Mouse (Mus musculus) left cerebral cortex, adult 2 months (tissue): ENCODE data around the gene Abhd12. TPM values are rescaled to one million over a fixed set of nuclear protein-coding genes. Genes with fewer than 3 reads are reported as not detected.
"Not testable (repeated sequence)": the region's sequence is repeated elsewhere in the genome, so short reads cannot be mapped to it uniquely, and the experiment has no call there.

Experiments
- DNase-seq, 2 experiments: peaks; one replicate each; pipeline ENCODE4 v3.0.0; 2021 to 2022; ENCODE audit warnings: low spot score in 2 of 2, mixed read lengths in 1 of 2; ENCODE audit errors: extremely low spot score in 1 of 2
- H3K27ac ChIP-seq: fragments of 200-600 bp; 2 replicates; pipeline ENCODE4 v1.8.1; 2022
- H3K4me3 ChIP-seq: fragments of 200-600 bp; 2 replicates; pipeline ENCODE4 v1.8.1; 2022
- CTCF ChIP-seq: fragments of 200-600 bp; IDR thresholded peaks from 2 replicates; pipeline ENCODE4 v1.8.1; 2022; ENCODE audit warnings: antibody characterized with exemption, mild to moderate bottlenecking, moderate library complexity
- intact Hi-C: fragments of 180-260 bp; cut with DNase I; formaldehyde crosslinking; loops from one replicate; pipeline ENCODE4 v1.15.1; 2025
- long read RNA-seq, 2 experiments: library from polyadenylated mRNA; stranded (forward); transcript quantifications; one replicate each; pipeline ENCODE4 v2.0.0; 2021; ENCODE audit warnings: borderline mapping rate in 2 of 2
- total RNA-seq, 2 experiments: library from RNA; stranded (reverse); gene quantifications; 2 replicates each; pipeline ENCODE4 v1.2.3; 2021

The Abhd12 gene
- 100 to 1,000 TPM; 298 to 305 TPM for total RNA-seq
- long read RNA-seq, experiment 1, transcript Abhd12-201 (13 exons, 1,999 nt) = major isoform, 227 of 277 reads
- long read RNA-seq, experiment 1, partial matches to known transcripts = 10 of 277 reads
- long read RNA-seq, experiment 1, other reads (novel, unspliced or antisense) = 38 of 277 reads
- long read RNA-seq, experiment 2, transcript Abhd12-201 (13 exons, 1,999 nt) = major isoform, 172 of 205 reads
- long read RNA-seq, experiment 2, partial matches to known transcripts = 11 of 205 reads
- long read RNA-seq, experiment 2, other reads (novel, unspliced or antisense) = 20 of 205 reads

- DNase-seq = peak; percentile 97 to 98
- no peak for TF ChIP-seq CTCF
- Histone ChIP-seq H3K27ac (peak within 1 kb of the TSS; percentile 91), H3K4me3 (peak within 1 kb of the TSS; percentile 90)
- intact Hi-C loops = loop anchor here (2.0 to 5.0 kb wide), 2 partner anchors 60 to 98 kb away; no protein-coding TSS in a partner anchor
These were observed at the start of gene Abhd12 for GRCm38 (mm10) chr2:150904272-150904935. Gene Abhd12 (minus strand): TSS chr2:150904741.

GRCm38 (mm10) chr2:150951201-150951600 is 46.7 kb upstream of the Abhd12 start:
- TF ChIP-seq CTCF = no peak

GRCm38 (mm10) chr2:150950056-150950455 is 45.5 kb upstream of the Abhd12 start:
- intact Hi-C loops = no loop called here
- Histone ChIP-seq H3K4me3 (no peak overlapping the region), H3K27ac (no peak overlapping the region)
- no peak for TF ChIP-seq CTCF
- no peak for DNase-seq

More at GRCm38 (mm10) chr2:150951201-150951600, 46.7 kb upstream of the Abhd12 start:
- DNase-seq = no peak
- no peak overlapping the region for H3K4me3 ChIP-seq
- no peak overlapping the region for H3K27ac ChIP-seq
- intact Hi-C loops = no loop called here

DNA sequence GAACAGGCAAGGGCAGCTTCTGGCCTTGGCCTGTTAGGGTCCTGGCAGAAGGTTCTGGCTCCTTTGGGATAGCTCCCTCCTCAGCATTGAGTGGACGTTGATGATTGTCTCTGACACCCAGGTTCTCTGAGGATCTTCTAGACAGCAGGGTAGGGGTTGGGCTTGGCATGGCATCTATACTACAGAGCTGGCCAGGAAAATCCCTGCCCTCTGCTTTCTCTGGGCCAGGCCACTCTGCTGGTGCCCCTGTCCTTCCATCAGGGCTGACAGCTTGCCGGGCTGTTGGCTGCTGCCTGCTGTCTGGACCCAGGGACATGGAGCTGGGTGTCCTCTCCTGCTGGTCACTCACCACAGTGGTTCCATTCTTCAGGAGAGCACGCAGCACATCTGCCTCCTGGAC is 45.1 kb upstream of the Abhd12 start:
- H3K4me3 ChIP-seq = no peak overlapping the region
- intact Hi-C loops = no loop called here
- no peak overlapping the region for H3K27ac ChIP-seq
- DNase-seq = no peak
- no peak for TF ChIP-seq CTCF

- no peak overlapping the region for H3K4me3 ChIP-seq
- TF ChIP-seq CTCF = no peak
- no peak overlapping the region for H3K27ac ChIP-seq
- DNase-seq = no peak
- intact Hi-C loops = no loop called here
These were observed 44.2 kb upstream of the Abhd12 start for GRCm38 (mm10) chr2:150948786-150949185.

- DNase-seq, intact Hi-C loops, H3K27ac ChIP-seq, H3K4me3 ChIP-seq: not testable (repeated sequence)
These were observed 43.5 kb upstream of the Abhd12 start for GRCm38 (mm10) chr2:150947880-150948611.

DNA sequence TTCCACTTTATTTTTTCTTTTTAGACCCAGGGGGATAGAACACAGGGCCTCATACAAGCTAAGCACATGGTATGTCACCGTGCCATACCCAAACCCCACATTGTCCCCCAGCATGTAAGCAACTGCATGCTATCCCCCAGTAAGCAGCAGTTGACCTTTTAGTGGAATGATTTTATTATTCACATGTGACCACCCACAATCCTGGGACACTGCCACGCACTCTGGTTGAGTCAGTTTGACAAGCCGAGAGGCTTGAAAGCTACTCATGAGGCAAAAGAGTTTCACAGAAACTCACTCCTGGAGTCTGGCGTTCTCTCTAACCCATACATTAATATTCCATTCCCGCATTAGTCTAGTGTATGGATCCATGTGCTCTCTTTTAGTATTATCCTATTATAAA is 42.8 kb upstream of the Abhd12 start:
- H3K27ac ChIP-seq, intact Hi-C loops, H3K4me3 ChIP-seq, DNase-seq: not testable (repeated sequence)

- intact Hi-C loops = no loop called here
These were observed 39.5 kb upstream of the Abhd12 start for GRCm38 (mm10) chr2:150944017-150944416.

DNA sequence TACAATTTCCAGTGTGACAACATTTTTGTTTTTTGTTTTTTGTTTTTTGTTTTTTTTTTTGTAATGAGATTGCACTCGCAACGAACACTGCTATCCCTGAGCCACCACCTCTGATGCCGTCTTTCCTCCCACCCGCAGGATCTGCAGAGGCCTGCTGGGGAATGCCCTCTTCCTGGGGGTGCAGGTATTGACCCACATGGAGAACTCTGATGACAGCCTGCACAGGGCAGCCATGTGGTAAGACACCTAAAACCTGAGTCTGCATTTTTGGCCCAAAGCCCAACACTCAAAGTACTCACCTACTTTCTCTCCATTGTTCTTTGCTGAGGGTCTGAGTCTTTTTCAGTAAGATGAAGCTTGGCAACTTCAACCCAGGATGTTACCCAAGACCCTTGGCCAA is 30.1 kb upstream of the Abhd12 start:
- no peak overlapping the region for H3K4me3 ChIP-seq
- no peak for DNase-seq
- no peak for TF ChIP-seq CTCF
- H3K27ac ChIP-seq = no peak overlapping the region
- intact Hi-C loops = no loop called here

More at GRCm38 (mm10) chr2:150944017-150944416, 39.5 kb upstream of the Abhd12 start:
- DNase-seq = no peak
- Histone ChIP-seq H3K4me3 (no peak overlapping the region), H3K27ac (no peak overlapping the region)
- no peak for TF ChIP-seq CTCF

- DNase-seq = no peak
- intact Hi-C loops = no loop called here
- Histone ChIP-seq H3K4me3 (no peak overlapping the region), H3K27ac (no peak overlapping the region)
- no peak for TF ChIP-seq CTCF
These were observed 28.9 kb upstream of the Abhd12 start for GRCm38 (mm10) chr2:150933482-150933881.

- intact Hi-C loops = no loop called here
- Histone ChIP-seq H3K4me3 (no peak overlapping the region), H3K27ac (no peak overlapping the region)
- no peak for TF ChIP-seq CTCF
- no peak for DNase-seq
These were observed 26.3 kb upstream of the Abhd12 start for GRCm38 (mm10) chr2:150930806-150931205.

DNA sequence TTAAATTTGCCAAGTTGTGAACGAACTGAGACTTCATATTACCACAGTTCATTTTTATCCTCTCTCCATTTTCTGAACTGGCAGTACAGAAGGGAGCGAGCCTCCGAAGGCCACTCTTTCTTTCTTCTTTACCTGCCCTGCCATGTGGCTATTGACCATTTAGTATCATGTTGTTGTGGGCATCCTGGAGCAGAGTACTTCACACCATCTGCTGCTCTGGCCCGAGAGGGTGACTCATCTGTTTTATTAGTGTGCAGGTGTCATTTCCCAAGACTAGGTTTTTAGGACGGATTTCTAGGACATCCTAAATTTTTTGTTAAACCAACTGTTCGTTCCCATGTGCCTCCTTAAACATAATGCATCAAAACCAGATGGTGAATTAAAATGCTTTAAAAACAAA is 24.6 kb upstream of the Abhd12 start:
- DNase-seq = no peak
- Histone ChIP-seq H3K27ac (no peak overlapping the region), H3K4me3 (no peak overlapping the region)
- intact Hi-C loops = no loop called here
- no peak for TF ChIP-seq CTCF
